8 mouse cellular contexts compared by ENCODE assay signal in the genomic region with DNA sequence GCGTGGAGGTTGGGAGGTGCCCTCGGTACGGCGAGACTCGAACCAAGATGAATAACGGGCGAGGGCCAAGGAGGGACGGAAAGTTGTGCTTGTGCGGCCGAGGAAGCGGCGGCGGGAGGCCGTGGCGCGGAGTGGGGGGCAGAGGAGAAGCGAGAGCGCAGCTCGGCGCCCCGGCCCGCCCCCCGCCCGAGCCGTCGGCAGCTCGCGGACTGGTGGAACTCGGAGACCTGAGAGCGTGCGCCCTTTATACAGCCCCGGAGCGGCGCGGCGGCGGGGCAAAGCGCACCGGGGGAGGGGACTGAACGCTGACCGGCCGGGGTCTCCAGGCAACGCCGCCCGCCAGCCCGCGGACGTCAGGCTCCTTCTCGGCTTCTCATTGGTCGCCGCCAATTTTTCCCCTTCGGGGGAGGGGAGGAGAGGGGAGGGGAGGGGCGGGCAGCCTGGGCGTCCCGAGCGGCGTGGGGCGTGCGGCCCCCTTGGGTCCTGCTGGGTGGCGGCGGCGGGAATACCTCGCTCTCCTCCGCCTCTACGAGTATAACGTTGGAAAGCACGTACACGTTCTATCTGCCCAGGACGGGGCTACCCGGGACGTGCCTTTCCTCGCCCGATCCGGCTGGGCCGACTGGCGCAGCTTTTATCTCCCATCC. TPM values are rescaled to one million over a fixed set of nuclear protein-coding genes. Genes with fewer than 3 reads are reported as not detected.
DNase-seq lines count a peak whose midpoint lies in the region; ATAC-seq lines count a peak whose summit lies in the region.

Gene Zfp36l2, minus strand, starts transcription at position 221 of the 647 bp plus-strand sequence.

- peak within 1 kb of the TSS; percentile 93 for H3K9ac ChIP-seq in heart, embryonic 14.5 days (ENCODE audit: low read length)
- peak within 1 kb of the TSS; percentile 99 for H3K9ac ChIP-seq in liver, embryonic 13.5 days
- peak within 1 kb of the TSS; percentile 98 for H3K9ac ChIP-seq in stomach, embryonic 14.5 days (replicated peaks; ENCODE audit: low read depth, low read length)

- peak within 1 kb of the TSS; percentile 77 for H3K4me3 ChIP-seq in forebrain, embryonic 10.5 days
- H3K4me3 ChIP-seq in heart, embryonic 14.5 days (ENCODE audit: control insufficient read depth in 1 of 2, insufficient read depth in 1 of 2, low read depth in 1 of 2, low read length in 2 of 2), result peak within 1 kb of the TSS; percentile 74 to 77
- H3K4me3 ChIP-seq in liver, embryonic 13.5 days (replicated peaks), result peak within 1 kb of the TSS; percentile 97
- peak within 1 kb of the TSS; percentile 93 for H3K4me3 ChIP-seq in stomach, embryonic 14.5 days (ENCODE audit: low read depth, low read length)

- under 1% methylated on average over 57 of the region's 76 CpGs for WGBS in forebrain, embryonic 10.5 days
- under 1% methylated on average over 45 of the region's 76 CpGs for WGBS in heart, embryonic 14.5 days
- 1% methylated on average over 70 of the region's 76 CpGs for WGBS in liver, embryonic 13.5 days (ENCODE audit: insufficient replicate concordance)
- 0% methylated on average over 65 of the region's 76 CpGs for WGBS in stomach, embryonic 14.5 days

- H3K4me1 ChIP-seq in forebrain, embryonic 10.5 days, result peaks cover 61% of the 10 kb centered on the region
- H3K4me1 ChIP-seq in heart, embryonic 14.5 days (ENCODE audit: control insufficient read depth in 2 of 2, insufficient read depth in 2 of 2, low read length in 2 of 2), result peaks cover 27 to 33% of the 10 kb centered on the region in 2 experiments
- peaks cover 45% of the 10 kb centered on the region for H3K4me1 ChIP-seq in liver, embryonic 13.5 days (replicated peaks)
- H3K4me1 ChIP-seq in stomach, embryonic 14.5 days (ENCODE audit: control insufficient read depth, insufficient read depth, low read length), result peaks cover 16% of the 10 kb centered on the region

- ATAC-seq in CD4-positive, CD25-positive, alpha-beta regulatory T cell, adult 4 months, result peak; percentile 56
- peak; percentile 84 for ATAC-seq in heart, embryonic 14.5 days (ENCODE audit: insufficient number of reproducible peaks, insufficient read depth, low FRiP score, low read depth)
- ATAC-seq in liver, embryonic 13.5 days (ENCODE audit: low read depth), result peak; percentile 73
- ATAC-seq in stomach, embryonic 14.5 days (ENCODE audit: insufficient number of reproducible peaks, insufficient read depth, low FRiP score, low read depth), result peak; percentile 88

- no peaks in the 10 kb centered on the region for H3K9me3 ChIP-seq in forebrain, embryonic 10.5 days
- no peaks in the 10 kb centered on the region for H3K9me3 ChIP-seq in heart, embryonic 14.5 days (ENCODE audit: control insufficient read depth, low read length)
- no peaks in the 10 kb centered on the region for H3K9me3 ChIP-seq in liver, embryonic 13.5 days (replicated peaks)
- H3K9me3 ChIP-seq in stomach, embryonic 14.5 days (ENCODE audit: control insufficient read depth, low read depth, low read length), result no peaks in the 10 kb centered on the region

- peak within 1 kb of the TSS; percentile 96 for H3K4me2 ChIP-seq in heart, embryonic 14.5 days (ENCODE audit: low read length)
- H3K4me2 ChIP-seq in liver, embryonic 13.5 days, result peak within 1 kb of the TSS; percentile 97
- peak within 1 kb of the TSS; percentile 85 for H3K4me2 ChIP-seq in stomach, embryonic 14.5 days (replicated peaks; ENCODE audit: low read depth, low read length)

- H3K27me3 ChIP-seq in forebrain, embryonic 10.5 days (ENCODE audit: poor library complexity, severe bottlenecking), result peaks cover 10% of the 10 kb centered on the region
- no peaks in the 10 kb centered on the region for H3K27me3 ChIP-seq in heart, embryonic 14.5 days (ENCODE audit: control insufficient read depth, insufficient read depth, low read length)
- no peaks in the 10 kb centered on the region for H3K27me3 ChIP-seq in liver, embryonic 13.5 days
- H3K27me3 ChIP-seq in stomach, embryonic 14.5 days (ENCODE audit: control insufficient read depth, insufficient read depth, low read length), result no peaks in the 10 kb centered on the region

- peak within 1 kb of the TSS; percentile 97 for H3K27ac ChIP-seq in forebrain, embryonic 10.5 days
- H3K27ac ChIP-seq in heart, embryonic 14.5 days (replicated peaks in 1 of 2; ENCODE audit: control insufficient read depth in 1 of 2, insufficient read depth in 1 of 2, low read depth in 2 of 2, low read length in 2 of 2), result peak within 1 kb of the TSS; percentile 96 to 99
- H3K27ac ChIP-seq in liver, embryonic 13.5 days, result peak within 1 kb of the TSS; percentile 98
- peak within 1 kb of the TSS; percentile 99 for H3K27ac ChIP-seq in stomach, embryonic 14.5 days (ENCODE audit: low read length)

- H3K36me3 ChIP-seq in forebrain, embryonic 10.5 days (replicated peaks), result peaks cover 37% of the 10 kb centered on the region
- peaks cover 21% of the 10 kb centered on the region; the same call in 1 of the 2 replicates for H3K36me3 ChIP-seq in heart, embryonic 14.5 days (ENCODE audit: control insufficient read depth, insufficient read depth, low read length)
- H3K36me3 ChIP-seq in liver, embryonic 13.5 days, result peaks cover 44% of the 10 kb centered on the region
- H3K36me3 ChIP-seq in stomach, embryonic 14.5 days (ENCODE audit: control insufficient read depth, insufficient read depth, low read length), result peaks cover 13% of the 10 kb centered on the region; the same call in 1 of the 2 replicates

- DNase-seq in brain, embryonic 18.5 days (ENCODE audit: low read depth, low spot score), result peak; percentile 67
- DNase-seq in forebrain, embryonic 10.5 days (ENCODE audit: extremely low spot score, low spot score), result peak; percentile 95
- peak; percentile 98 for DNase-seq in kidney, postnatal 14 days
- peak; percentile 93 for DNase-seq in liver, embryonic 13.5 days
- peak; percentile 93 to 94 for DNase-seq in natural killer cell, adult 2 months (ENCODE audit: low spot score in 2 of 2)

RNA-seq across cellular contexts. Expression of gene Zfp36l2, which starts in this region (rescaled TPM):
- 10 to 100 TPM; 26.9 to 79.1 TPM for polyA plus RNA-seq in CD4-positive, CD25-positive, alpha-beta regulatory T cell, adult 4 months (2017; shearing (Covaris generic))
- polyA plus RNA-seq in forebrain, embryonic 10.5 days (2016; fragmentation: Nextera tagmentation; extraction: Ambion mirVana), result 8.1 and 8.9 TPM in 2 replicates
- polyA plus RNA-seq in heart, embryonic 14.5 days (2014; fragmentation: Nextera tagmentation; extraction: Ambion mirVana), result 8.5 and 9.6 TPM in 2 replicates
- 8.9 and 10.0 TPM in 2 replicates for polyA plus RNA-seq in liver, embryonic 13.5 days (2015; fragmentation: Nextera tagmentation; extraction: Ambion mirVana)
- polyA plus RNA-seq in stomach, embryonic 14.5 days (2014; fragmentation: Nextera tagmentation; extraction: Ambion mirVana), result 31.2 and 33.2 TPM in 2 replicates

Comparison
In these comparisons a context has a peak if more than half of its experiments do, and no peak if none do; other contexts are left out.
1. Peak in every context shown above with its lines: DNase-seq, ATAC-seq, H3K4me3 ChIP-seq and H3K27ac ChIP-seq.